Mouse (Mus musculus) hindbrain, embryonic 13.5 days (tissue): ENCODE data around the gene Acss3. TPM values are rescaled to one million over a fixed set of nuclear protein-coding genes. Genes with fewer than 3 reads are reported as not detected.

Source experiments
- ATAC-seq: fragments of 200-750 bp; cut with Nextera tagmentation; 2 replicates; pipeline ENCODE4 v1.8.0; 2017; ENCODE audit warnings: moderate TSS enrichment; ENCODE audit not compliant: low FRiP score
- H3K27ac ChIP-seq: fragments of 300-500 bp; sonication (generic); 2 replicates; pipeline ENCODE4 v1.5.1; 2015; ENCODE audit warnings: inconsistent platforms, mild to moderate bottlenecking, moderate library complexity
- H3K27me3 ChIP-seq: fragments of 300-500 bp; sonication (generic); 2 replicates; pipeline ENCODE4 v1.6.1; 2015; ENCODE audit warnings: mild to moderate bottlenecking, inconsistent platforms
- H3K36me3 ChIP-seq: fragments of 300-500 bp; sonication (generic); 2 replicates; pipeline ENCODE4 v1.6.1; 2015; ENCODE audit warnings: mild to moderate bottlenecking, inconsistent platforms
- H3K4me1 ChIP-seq: fragments of 300-500 bp; sonication (generic); replicated peaks from 2 replicates; pipeline ENCODE4 v1.6.1; 2015; ENCODE audit warnings: inconsistent platforms
- H3K4me2 ChIP-seq: fragments of 300-500 bp; sonication (generic); 2 replicates; pipeline ENCODE4 v1.6.1; 2015; ENCODE audit warnings: inconsistent platforms, mild to moderate bottlenecking, moderate library complexity
- H3K4me3 ChIP-seq: fragments of 300-500 bp; sonication (generic); 2 replicates; pipeline ENCODE4 v1.5.1; 2015; ENCODE audit warnings: mild to moderate bottlenecking, inconsistent platforms
- H3K9ac ChIP-seq: fragments of 300-500 bp; sonication (generic); 2 replicates; pipeline ENCODE4 v1.6.1; 2015; ENCODE audit warnings: mild to moderate bottlenecking, inconsistent platforms
- H3K9me3 ChIP-seq: fragments of 300-500 bp; sonication (generic); 2 replicates; pipeline ENCODE4 v1.6.1; 2016; ENCODE audit warnings: inconsistent platforms
- WGBS: fragments of 180-500 bp; shearing (Covaris S2); methylation state at CpG from one replicate; pipeline ENCODE4 v1.1.7; 2015; 5-methylcytosine and 5-hydroxymethylcytosine counted together
- polyA plus RNA-seq: library from polyadenylated mRNA; unstranded; fragments of >200 nt; fragmentation: Nextera tagmentation; extraction: Ambion mirVana; gene quantifications from 2 replicates; pipeline ENCODE4 v1.2.1, GENCODE M21; 2015

Acss3 gene
- polyA plus RNA-seq, 1 experiment from 2014 or later = 2.0 TPM

GRCm38 (mm10) chr10:106975193-106976141 lies 148.0 kb downstream of the Acss3 start:
- H3K4me3 ChIP-seq = no peak overlapping the region
- no peaks in the 10 kb centered on the region for H3K27me3 ChIP-seq
- peaks cover 12% of the 10 kb centered on the region for H3K4me1 ChIP-seq
- H3K27ac ChIP-seq = peak overlapping the region; percentile 40
- no peak overlapping the region for H3K9ac ChIP-seq
- H3K9me3 ChIP-seq = no peaks in the 10 kb centered on the region
- 32% methylated on average over 13 of the region's 13 CpGs for WGBS
- H3K4me2 ChIP-seq = no peak overlapping the region
- ATAC-seq = peak; percentile 72; the same call in 1 of the 2 replicates
- no peaks in the 10 kb centered on the region for H3K36me3 ChIP-seq

GRCm38 (mm10) chr10:106959026-106959425 lies 164.4 kb downstream of the Acss3 start:
- no peaks in the 10 kb centered on the region for H3K36me3 ChIP-seq
- peaks cover 5% of the 10 kb centered on the region; the same call in 1 of the 2 replicates for H3K4me1 ChIP-seq
- no peaks in the 10 kb centered on the region for H3K9me3 ChIP-seq
- H3K27ac ChIP-seq = no peak overlapping the region
- 87% methylated on average over 3 of the region's 3 CpGs for WGBS
- no peak overlapping the region for H3K4me3 ChIP-seq
- no peak overlapping the region for H3K9ac ChIP-seq
- H3K27me3 ChIP-seq = no peaks in the 10 kb centered on the region
- H3K4me2 ChIP-seq = no peak overlapping the region
- no peak for ATAC-seq

- H3K4me3 ChIP-seq = no peak overlapping the region
- H3K9ac ChIP-seq = no peak overlapping the region
- no peaks in the 10 kb centered on the region for H3K9me3 ChIP-seq
- no peak overlapping the region for H3K27ac ChIP-seq
- H3K27me3 ChIP-seq = no peaks in the 10 kb centered on the region
- 76% methylated on average over 5 of the region's 5 CpGs for WGBS
- H3K4me2 ChIP-seq = no peak overlapping the region
- H3K4me1 ChIP-seq = no peaks in the 10 kb centered on the region
- ATAC-seq = no peak
- H3K36me3 ChIP-seq = no peaks in the 10 kb centered on the region
These were observed 182.1 kb downstream of the Acss3 start for GRCm38 (mm10) chr10:106941380-106941779.

GRCm38 (mm10) chr10:106939441-106939840 lies 184.0 kb downstream of the Acss3 start:
- H3K9me3 ChIP-seq = no peaks in the 10 kb centered on the region
- H3K9ac ChIP-seq = no peak overlapping the region
- H3K4me2 ChIP-seq = no peak overlapping the region
- H3K4me1 ChIP-seq = no peaks in the 10 kb centered on the region
- no peaks in the 10 kb centered on the region for H3K27me3 ChIP-seq
- H3K27ac ChIP-seq = no peak overlapping the region
- H3K4me3 ChIP-seq = no peak overlapping the region
- no peaks in the 10 kb centered on the region for H3K36me3 ChIP-seq
- ATAC-seq = no peak
- WGBS = 88% methylated on average over 1 of the region's 1 CpGs

- Histone ChIP-seq H3K27ac (no peak overlapping the region), H3K4me2 (no peak overlapping the region), H3K9me3 (no peaks in the 10 kb centered on the region), H3K27me3 (no peaks in the 10 kb centered on the region), H3K36me3 (no peaks in the 10 kb centered on the region), H3K4me1 (no peaks in the 10 kb centered on the region), H3K4me3 (no peak overlapping the region), H3K9ac (no peak overlapping the region)
- 93% methylated on average over 3 of the region's 3 CpGs for WGBS
- no peak for ATAC-seq
These were observed 184.6 kb downstream of the Acss3 start for GRCm38 (mm10) chr10:106938851-106939250.

GRCm38 (mm10) chr10:106936996-106937395 lies 186.5 kb downstream of the Acss3 start:
- no peak overlapping the region for H3K4me2 ChIP-seq
- H3K4me1 ChIP-seq = peaks cover 3% of the 10 kb centered on the region; the same call in 1 of the 2 replicates
- no peak overlapping the region for H3K27ac ChIP-seq
- no peak overlapping the region for H3K9ac ChIP-seq
- no peak for ATAC-seq
- H3K36me3 ChIP-seq = no peaks in the 10 kb centered on the region
- WGBS = 95% methylated on average over 7 of the region's 7 CpGs
- no peak overlapping the region for H3K4me3 ChIP-seq
- H3K9me3 ChIP-seq = no peaks in the 10 kb centered on the region
- H3K27me3 ChIP-seq = no peaks in the 10 kb centered on the region

GRCm38 (mm10) chr10:106932571-106933073 lies 190.8 kb downstream of the Acss3 start:
- Histone ChIP-seq H3K9me3 (no peaks in the 10 kb centered on the region), H3K4me1 (peaks cover 8% of the 10 kb centered on the region), H3K36me3 (no peaks in the 10 kb centered on the region), H3K27me3 (no peaks in the 10 kb centered on the region), H3K27ac (0 out of 2 replicates have a peak overlapping the region, but pooled peaks have one; percentile 44), H3K4me3 (peak overlapping the region; percentile 19), H3K9ac (peak overlapping the region; percentile 60; the same call in 1 of the 2 replicates), H3K4me2 (peak overlapping the region; percentile 50)
- peak; percentile 59; the same call in 1 of the 2 replicates for ATAC-seq
- 38% methylated on average over 13 of the region's 13 CpGs for WGBS

- H3K27me3 ChIP-seq = no peaks in the 10 kb centered on the region
- WGBS = 39% methylated on average over 9 of the region's 9 CpGs
- H3K4me2 ChIP-seq = no peak overlapping the region
- peak; percentile 52 for ATAC-seq
- H3K9ac ChIP-seq = no peak overlapping the region
- no peaks in the 10 kb centered on the region for H3K9me3 ChIP-seq
- H3K4me3 ChIP-seq = no peak overlapping the region
- H3K4me1 ChIP-seq = peaks cover 8% of the 10 kb centered on the region
- H3K36me3 ChIP-seq = no peaks in the 10 kb centered on the region
- no peak overlapping the region for H3K27ac ChIP-seq
These were observed 194.7 kb downstream of the Acss3 start for GRCm38 (mm10) chr10:106928576-106929332.

GRCm38 (mm10) chr10:106924798-106925197 lies 198.7 kb downstream of the Acss3 start:
- Histone ChIP-seq H3K9ac (no peak overlapping the region), H3K4me1 (peaks cover 5% of the 10 kb centered on the region; the same call in 1 of the 2 replicates), H3K9me3 (no peaks in the 10 kb centered on the region), H3K27ac (no peak overlapping the region), H3K27me3 (no peaks in the 10 kb centered on the region), H3K4me3 (no peak overlapping the region), H3K36me3 (no peaks in the 10 kb centered on the region), H3K4me2 (no peak overlapping the region)
- WGBS = 89% methylated on average over 3 of the region's 3 CpGs
- no peak for ATAC-seq

- no peak overlapping the region for H3K9ac ChIP-seq
- no peaks in the 10 kb centered on the region for H3K9me3 ChIP-seq
- peaks cover 5% of the 10 kb centered on the region; the same call in 1 of the 2 replicates for H3K4me1 ChIP-seq
- H3K27ac ChIP-seq = no peak overlapping the region
- H3K4me3 ChIP-seq = no peak overlapping the region
- H3K4me2 ChIP-seq = no peak overlapping the region
- no peaks in the 10 kb centered on the region for H3K27me3 ChIP-seq
- WGBS = 92% methylated on average over 5 of the region's 5 CpGs
- ATAC-seq = no peak
- no peaks in the 10 kb centered on the region for H3K36me3 ChIP-seq
These were observed 199.1 kb downstream of the Acss3 start for GRCm38 (mm10) chr10:106924334-106924733.

- Histone ChIP-seq H3K4me3 (no peak overlapping the region), H3K4me2 (no peak overlapping the region), H3K9ac (no peak overlapping the region), H3K36me3 (peaks cover 7% of the 10 kb centered on the region; the same call in 1 of the 2 replicates), H3K27me3 (no peaks in the 10 kb centered on the region), H3K27ac (no peak overlapping the region), H3K4me1 (no peaks in the 10 kb centered on the region), H3K9me3 (peaks cover 4% of the 10 kb centered on the region; the same call in 1 of the 2 replicates)
- ATAC-seq = no peak
These were observed 208.6 kb downstream of the Acss3 start for GRCm38 (mm10) chr10:106914822-106915221.

GRCm38 (mm10) chr10:106914275-106914674 lies 209.2 kb downstream of the Acss3 start:
- H3K4me3 ChIP-seq = no peak overlapping the region
- no peak for ATAC-seq
- H3K27ac ChIP-seq = no peak overlapping the region
- H3K4me1 ChIP-seq = no peaks in the 10 kb centered on the region
- H3K36me3 ChIP-seq = peaks cover 7% of the 10 kb centered on the region; the same call in 1 of the 2 replicates
- no peak overlapping the region for H3K9ac ChIP-seq
- no peaks in the 10 kb centered on the region for H3K27me3 ChIP-seq
- H3K4me2 ChIP-seq = no peak overlapping the region
- peaks cover 4% of the 10 kb centered on the region; the same call in 1 of the 2 replicates for H3K9me3 ChIP-seq
